ENCODE assay signal across 8 mouse cellular contexts in the genomic region with DNA sequence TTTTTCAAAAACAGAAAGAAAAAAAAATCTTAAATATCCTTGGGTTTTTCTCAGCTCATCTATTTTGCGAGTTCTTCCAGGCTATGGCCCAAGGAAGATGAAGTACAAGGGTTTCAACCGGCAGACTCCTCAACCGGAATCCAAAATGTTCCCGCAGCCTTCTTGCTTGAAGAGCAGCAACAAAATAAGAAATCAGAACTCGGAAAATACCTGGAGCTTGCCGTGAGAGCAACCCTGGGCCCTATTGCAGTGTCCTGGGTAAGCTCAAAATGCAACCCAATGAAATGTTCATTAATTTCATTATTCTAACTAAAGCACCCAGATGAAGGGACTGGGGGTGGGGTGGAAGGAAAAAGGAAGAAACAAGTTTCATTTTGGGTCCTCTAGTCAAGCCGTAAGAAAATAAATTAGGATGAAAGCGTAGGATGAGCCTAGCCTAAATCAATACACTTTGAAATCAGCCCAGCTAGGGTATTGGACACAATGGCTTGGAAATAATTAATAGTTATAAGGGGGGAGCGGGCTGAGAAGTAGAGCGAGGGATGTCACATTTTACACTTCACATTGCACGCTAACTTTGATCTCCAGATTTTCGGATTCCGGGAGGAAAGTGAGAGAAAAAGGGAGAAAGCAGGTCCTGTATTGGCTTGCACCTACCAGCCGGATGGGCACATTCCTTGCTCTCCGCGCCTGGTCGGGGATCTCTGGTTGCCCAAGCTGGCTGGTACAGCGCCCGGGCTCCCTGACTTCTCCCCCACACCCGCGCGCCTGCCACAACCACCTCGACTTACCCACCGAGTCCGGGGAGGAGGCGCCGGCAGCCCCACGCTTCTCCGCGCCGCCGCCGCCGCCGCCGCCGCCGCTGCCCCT. TPM values are rescaled to one million over a fixed set of nuclear protein-coding genes. Genes with fewer than 3 reads are reported as not detected.
DNase-seq lines count a peak whose midpoint lies in the region; ATAC-seq lines count a peak whose summit lies in the region.

No protein-coding gene starts in this region.

- H3K4me1 ChIP-seq in heart, embryonic 10.5 days: 0 out of 2 replicates have a peak, but pooled peaks cover 3% of the 10 kb centered on the region
- H3K4me1 ChIP-seq in lung, embryonic 16.5 days (replicated peaks; ENCODE audit: control insufficient read depth, insufficient read depth, low read length): peaks cover 10% of the 10 kb centered on the region

- DNase-seq in urinary bladder, adult 2 months (ENCODE audit: low spot score): peak; percentile 43
- no peak for DNase-seq in urinary bladder, postnatal 10 days (ENCODE audit: low spot score)
- DNase-seq in embryo, embryonic 11 days: peak; percentile 65
- DNase-seq in heart, embryonic 10.5 days (ENCODE audit: low spot score): no peak
- DNase-seq in kidney, adult 9 months: peak; percentile 27
- DNase-seq in right cerebral cortex, postnatal 10 days (ENCODE audit: low spot score in 2 of 2): peak; percentile 57 to 58

- H3K36me3 ChIP-seq in heart, embryonic 10.5 days: no peaks in the 10 kb centered on the region
- H3K36me3 ChIP-seq in lung, embryonic 16.5 days (ENCODE audit: control insufficient read depth, insufficient read depth, low read length): no peaks in the 10 kb centered on the region

- H3K9me3 ChIP-seq in heart, embryonic 10.5 days: no peaks in the 10 kb centered on the region
- H3K9me3 ChIP-seq in lung, embryonic 16.5 days (ENCODE audit: control insufficient read depth, low read length): no peaks in the 10 kb centered on the region

- ATAC-seq in lung, embryonic 16.5 days (ENCODE audit: low read depth): peak; percentile 26; the same call in 1 of the 2 replicates
- no peak for ATAC-seq in granulocyte monocyte progenitor cell, adult 5-6 weeks (replicated peaks; ENCODE audit: poor library complexity, severe bottlenecking)

- H3K27ac ChIP-seq in heart, embryonic 10.5 days: peak overlapping the region; percentile 99
- H3K27ac ChIP-seq in lung, embryonic 16.5 days (ENCODE audit: low read length): peak overlapping the region; percentile 99

- H3K4me3 ChIP-seq in heart, embryonic 10.5 days: peak overlapping the region; percentile 92
- peak overlapping the region; percentile 87 for H3K4me3 ChIP-seq in lung, embryonic 16.5 days (ENCODE audit: low read length)

- H3K9ac ChIP-seq in lung, embryonic 16.5 days (ENCODE audit: low read length): peak overlapping the region; percentile 77

- peak overlapping the region; percentile 86 for H3K4me2 ChIP-seq in lung, embryonic 16.5 days (ENCODE audit: low read depth, low read length)

- no peaks in the 10 kb centered on the region for H3K27me3 ChIP-seq in heart, embryonic 10.5 days (ENCODE audit: insufficient read depth, poor library complexity, severe bottlenecking)
- H3K27me3 ChIP-seq in lung, embryonic 16.5 days (ENCODE audit: control insufficient read depth, insufficient read depth, low read depth, low read length): no peaks in the 10 kb centered on the region

- WGBS in heart, embryonic 10.5 days: 2% methylated on average over 38 of the region's 38 CpGs
- 3% methylated on average over 35 of the region's 38 CpGs for WGBS in lung, embryonic 16.5 days

RNA-seq across cellular contexts. Expression of a gene that starts 2.5 kb away (rescaled TPM):
- polyA plus RNA-seq in urinary bladder, adult 2 months (2012; rRNA removed): 46.5 and 67.6 TPM in 2 replicates
- 79.9 and 99.3 TPM in 2 replicates for polyA plus RNA-seq in heart, embryonic 10.5 days (2016; fragmentation: Nextera tagmentation; extraction: Ambion mirVana)
- 104 and 116 TPM in 2 replicates for polyA plus RNA-seq in lung, embryonic 16.5 days (2015; fragmentation: Nextera tagmentation; extraction: Ambion mirVana)
- 124 and 128 TPM in 2 replicates for total RNA-seq in granulocyte monocyte progenitor cell, adult 5-6 weeks (2014; fragmentation: Nextera tagmentation)
- 62.0 and 68.5 TPM in 2 replicates for total RNA-seq in granulocyte monocyte progenitor cell, adult 5-6 weeks (2017)

Comparison
In these comparisons a context has a peak if more than half of its experiments do, and no peak if none do; other contexts are left out.
1. DNase-seq: peak in urinary bladder, adult 2 months (single experiment), embryo, embryonic 11 days (single experiment), kidney, adult 9 months (single experiment) and right cerebral cortex, postnatal 10 days (2 of 2); none in urinary bladder, postnatal 10 days (single experiment) and heart, embryonic 10.5 days (single experiment).